Mouse (Mus musculus) bone marrow, adult 2 months (tissue): ENCODE measurements at regions not wholly inside any gene's neighbourhood (a gene's known extent, or its start where the extent isn't known, plus 50 kb on each side); places are given as distances from the start of the nearest gene placed in this dataset.

Experiments used
- H3K27ac ChIP-seq: fragments of 200-500 bp; 2 replicates; pipeline ENCODE4 v1.5.1; 2012; ENCODE audit warnings: low read depth, mild to moderate bottlenecking, control low read depth, inconsistent platforms, low read length; ENCODE audit not compliant: control insufficient read depth, poor library complexity, insufficient read depth
- H3K4me1 ChIP-seq: fragments of 200-500 bp; 2 replicates; pipeline ENCODE4 v1.6.1; 2011; ENCODE audit warnings: low read length; ENCODE audit not compliant: control insufficient read depth, insufficient read depth
- H3K4me3 ChIP-seq: fragments of 200-500 bp; replicated peaks from 2 replicates; pipeline ENCODE3; 2011; ENCODE audit warnings: mild to moderate bottlenecking, low read depth, low read length, control low read depth; ENCODE audit not compliant: control insufficient read depth
- CTCF ChIP-seq: fragments of 200-500 bp; IDR thresholded peaks from 2 replicates; pipeline ENCODE4 v1.5.1; 2011; ENCODE audit warnings: low read length, control low read depth; ENCODE audit not compliant: control insufficient read depth, insufficient read depth
- POLR2A ChIP-seq: fragments of 200-500 bp; IDR thresholded peaks from 2 replicates; pipeline ENCODE4 v1.6.1; 2011; ENCODE audit warnings: low read depth, mild to moderate bottlenecking, control low read depth, low read length, borderline replicate concordance; ENCODE audit not compliant: control insufficient read depth
- WGBS: fragments of 180-500 bp; shearing (Covaris S2); methylation state at CpG from one replicate; pipeline ENCODE4 v1.1.7; 2018; 5-methylcytosine and 5-hydroxymethylcytosine counted together

- Histone ChIP-seq H3K4me1 (no peaks in the 10 kb centered on the region), H3K27ac (no peak overlapping the region), H3K4me3 (no peak overlapping the region)
- TF ChIP-seq POLR2A = no peak
- no peak for TF ChIP-seq CTCF
- 38% methylated on average over 11 of the region's 11 CpGs for WGBS
Observed at GRCm38 (mm10) chr5:119052354-119052996, 492.0 kb downstream of the Med13l start.

DNA sequence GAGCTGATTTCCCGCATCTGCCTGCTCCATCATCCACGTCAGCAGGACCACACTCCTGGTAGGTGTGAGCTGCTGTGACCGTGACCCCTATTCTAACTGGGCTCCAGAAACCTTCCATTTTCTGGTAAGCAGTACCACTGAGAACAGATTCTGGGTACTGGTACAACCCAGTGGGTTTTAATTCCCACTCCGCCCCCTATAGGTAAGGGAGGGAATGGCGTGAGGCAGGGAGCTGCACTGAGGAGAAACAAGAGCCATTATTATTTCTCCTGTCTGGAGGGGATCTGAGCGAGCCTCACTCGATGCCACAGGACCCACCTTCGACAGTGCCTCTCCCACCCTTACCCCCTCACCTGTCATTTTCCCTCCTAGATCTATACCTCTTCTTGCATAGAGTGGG lies 493.3 kb downstream of the Med13l start:
- 87% methylated on average over 8 of the region's 8 CpGs for WGBS
- H3K4me1 ChIP-seq = no peaks in the 10 kb centered on the region

DNA sequence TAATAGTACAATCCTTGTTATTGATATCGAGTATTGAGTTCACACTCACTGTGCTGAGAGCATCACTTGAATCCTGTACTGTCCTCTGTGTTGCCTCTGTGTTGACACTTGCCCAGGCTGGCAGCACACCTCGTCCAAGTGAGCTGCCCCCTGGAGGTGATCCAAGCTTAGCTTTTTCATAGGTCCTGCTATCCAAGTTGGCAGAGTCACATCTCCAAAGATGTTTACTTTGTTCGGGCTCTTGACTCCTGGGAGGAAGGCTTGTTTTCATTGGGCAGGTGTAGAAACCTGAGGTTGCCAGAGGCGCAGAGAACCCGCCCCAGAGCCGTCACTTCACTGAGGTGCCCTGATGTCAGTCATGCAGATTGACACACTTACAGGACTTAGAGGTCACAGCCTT lies 493.9 kb downstream of the Med13l start:
- WGBS = 79% methylated on average over 6 of the region's 6 CpGs
- Histone ChIP-seq H3K4me3 (no peak overlapping the region), H3K27ac (no peak overlapping the region), H3K4me1 (no peaks in the 10 kb centered on the region)
- no peak for TF ChIP-seq POLR2A
- no peak for TF ChIP-seq CTCF

More for the DNA sequence above, 493.3 kb downstream of the Med13l start:
- Histone ChIP-seq H3K4me3 (no peak overlapping the region), H3K27ac (no peak overlapping the region)
- TF ChIP-seq POLR2A (no peak), CTCF (no peak)

DNA sequence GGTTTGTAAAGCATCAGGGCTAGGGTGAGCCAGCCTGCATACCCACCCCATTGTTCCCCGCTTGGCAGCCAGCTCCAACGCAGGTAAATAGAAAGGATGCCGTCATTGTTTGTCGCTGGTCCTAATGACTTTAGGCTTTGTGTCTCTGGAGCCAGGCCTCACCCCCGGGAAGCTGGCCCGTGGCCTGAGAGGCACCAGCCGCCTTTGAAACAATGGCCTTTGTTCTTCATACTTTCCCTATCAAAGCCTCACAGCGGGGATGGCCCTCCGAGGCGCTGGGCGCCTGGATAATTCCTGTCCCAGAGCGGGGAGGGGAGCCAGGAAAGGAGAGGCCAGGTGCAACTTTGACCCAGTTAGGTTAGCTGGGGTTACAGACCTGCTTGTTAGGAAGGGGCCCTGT lies 495.0 kb downstream of the Med13l start:
- Histone ChIP-seq H3K4me3 (no peak overlapping the region), H3K4me1 (no peaks in the 10 kb centered on the region), H3K27ac (no peak overlapping the region)
- 61% methylated on average over 12 of the region's 12 CpGs for WGBS
- TF ChIP-seq POLR2A = no peak
- TF ChIP-seq CTCF = no peak

- H3K4me1 ChIP-seq = no peaks in the 10 kb centered on the region
- TF ChIP-seq CTCF = no peak
- TF ChIP-seq POLR2A = no peak
- no peak overlapping the region for H3K4me3 ChIP-seq
- WGBS = 82% methylated on average over 4 of the region's 4 CpGs
- H3K27ac ChIP-seq = no peak overlapping the region
Observed at GRCm38 (mm10) chr5:119057813-119058212, 497.3 kb downstream of the Med13l start.

GRCm38 (mm10) chr5:119058231-119058851 lies 497.9 kb downstream of the Med13l start:
- TF ChIP-seq POLR2A = no peak
- TF ChIP-seq CTCF = no peak
- Histone ChIP-seq H3K27ac (no peak overlapping the region), H3K4me1 (no peaks in the 10 kb centered on the region), H3K4me3 (no peak overlapping the region)
- 25% methylated on average over 10 of the region's 10 CpGs for WGBS

DNA sequence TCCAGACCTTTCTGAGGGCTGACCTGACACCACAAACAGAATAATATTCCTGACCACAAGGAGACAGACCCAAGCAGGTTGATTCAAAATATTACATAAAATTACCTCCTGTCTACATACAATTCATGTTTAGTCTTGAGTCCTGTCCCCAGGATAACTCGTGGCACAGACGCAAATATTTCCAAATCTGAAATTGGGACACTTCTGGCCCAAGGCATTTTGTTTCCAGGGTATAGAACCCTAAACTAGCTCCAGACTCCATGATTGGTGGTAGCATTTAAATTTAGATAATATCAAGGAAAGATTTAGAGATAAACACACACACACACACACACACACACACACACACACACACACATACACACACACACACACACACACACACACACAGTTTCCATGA lies 498.7 kb downstream of the Med13l start:
- TF ChIP-seq CTCF = no peak
- no peak for TF ChIP-seq POLR2A
- WGBS = 91% methylated on average over 2 of the region's 2 CpGs
- Histone ChIP-seq H3K4me1 (no peaks in the 10 kb centered on the region; the same call in 1 of the 2 replicates), H3K4me3 (no peak overlapping the region), H3K27ac (no peak overlapping the region)

DNA sequence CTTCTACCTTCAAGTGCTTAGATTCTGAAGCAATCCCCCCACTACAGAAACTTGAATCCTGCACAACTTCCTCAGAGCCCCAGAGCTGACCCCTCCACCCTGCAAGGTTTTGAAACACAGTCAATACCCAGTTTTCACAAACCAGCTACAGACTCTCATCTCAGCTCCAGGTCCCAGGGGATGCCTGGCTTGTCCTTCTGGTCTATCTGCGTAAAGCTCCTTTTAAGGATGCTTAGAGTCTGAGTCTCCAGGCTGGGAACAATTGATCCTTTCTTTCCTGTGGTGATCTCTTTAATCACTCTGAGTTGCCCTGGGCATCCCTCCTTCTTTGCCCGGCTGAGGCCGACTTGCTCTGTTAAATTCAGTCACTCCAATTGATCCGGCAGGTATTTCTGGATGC lies 500.4 kb downstream of the Med13l start:
- no peak overlapping the region for H3K4me3 ChIP-seq
- no peaks in the 10 kb centered on the region; the same call in 1 of the 2 replicates for H3K4me1 ChIP-seq
- 81% methylated on average over 4 of the region's 4 CpGs for WGBS
- H3K27ac ChIP-seq = no peak overlapping the region
- no peak for TF ChIP-seq CTCF
- no peak for TF ChIP-seq POLR2A

GRCm38 (mm10) chr5:119062478-119062877 lies 502.0 kb downstream of the Med13l start:
- H3K4me1 ChIP-seq = no peaks in the 10 kb centered on the region; the same call in 1 of the 2 replicates
- H3K27ac ChIP-seq = no peak overlapping the region
- 90% methylated on average over 11 of the region's 11 CpGs for WGBS
- no peak overlapping the region for H3K4me3 ChIP-seq
- TF ChIP-seq POLR2A (no peak), CTCF (no peak)

DNA sequence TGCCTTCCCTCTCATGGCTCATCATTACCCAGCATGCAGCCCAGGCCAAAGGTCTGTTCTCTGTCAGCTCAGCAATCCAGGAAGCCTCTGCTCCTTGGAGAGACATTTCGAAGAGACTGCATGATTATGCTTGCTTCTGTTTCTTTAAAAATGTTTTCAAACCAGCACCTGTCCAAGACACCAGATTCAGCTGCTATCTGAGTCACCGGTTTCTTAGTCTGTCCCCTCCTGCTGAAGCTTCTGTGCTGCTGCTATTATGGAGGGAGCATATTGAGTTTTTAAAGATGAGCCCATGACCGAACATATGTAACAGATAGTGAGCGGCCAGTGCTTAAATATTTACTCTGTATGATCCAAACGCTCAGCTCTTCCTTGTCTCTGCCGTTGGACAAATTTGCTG lies 506.2 kb downstream of the Med13l start:
- no peaks in the 10 kb centered on the region; the same call in 1 of the 2 replicates for H3K4me1 ChIP-seq
- TF ChIP-seq CTCF (no peak), POLR2A (no peak)
- H3K27ac ChIP-seq = no peak overlapping the region
- no peak overlapping the region for H3K4me3 ChIP-seq
- 85% methylated on average over 6 of the region's 6 CpGs for WGBS
